Mouse (Mus musculus): ENCODE measurements at regions not wholly inside any gene's neighbourhood (a gene's known extent, or its start where the extent isn't known, plus 50 kb on each side); places are given as distances from the start of the nearest gene placed in this dataset.
A peak's percentile ranks its signal among the peaks of the same experiment; 100 is the strongest.

GRCm38 (mm10) chr10:95124476-95124875, 179.8 kb upstream of the Plxnc1 start:
- no peak overlapping the region for H3K4me3 ChIP-seq (ENCODE audit: low read depth, low read length)
- H3K4me1 ChIP-seq (ENCODE audit: control insufficient read depth, insufficient read depth, low read length), result no peaks in the 10 kb centered on the region
- ATAC-seq (replicated peaks; ENCODE audit: insufficient number of reproducible peaks, low FRiP score, low TSS enrichment, low read depth) (no peak), DNase-seq (ENCODE audit: low spot score) (no peak)
- WGBS, result 88% methylated on average over 2 of the region's 2 CpGs
- H3K27me3 ChIP-seq (ENCODE audit: control insufficient read depth, insufficient read depth, low read length), result no peaks in the 10 kb centered on the region
- no peak overlapping the region for H3K9ac ChIP-seq (replicated peaks; ENCODE audit: low read length)
- H3K9me3 ChIP-seq (replicated peaks; ENCODE audit: control insufficient read depth, low read length), result no peaks in the 10 kb centered on the region
- H3K4me2 ChIP-seq (ENCODE audit: low read depth, low read length), result no peak overlapping the region
- no peak overlapping the region for H3K27ac ChIP-seq (replicated peaks; ENCODE audit: low read depth, low read length)
- H3K36me3 ChIP-seq (replicated peaks; ENCODE audit: control insufficient read depth, insufficient read depth, low read depth, low read length), result no peaks in the 10 kb centered on the region

DNA sequence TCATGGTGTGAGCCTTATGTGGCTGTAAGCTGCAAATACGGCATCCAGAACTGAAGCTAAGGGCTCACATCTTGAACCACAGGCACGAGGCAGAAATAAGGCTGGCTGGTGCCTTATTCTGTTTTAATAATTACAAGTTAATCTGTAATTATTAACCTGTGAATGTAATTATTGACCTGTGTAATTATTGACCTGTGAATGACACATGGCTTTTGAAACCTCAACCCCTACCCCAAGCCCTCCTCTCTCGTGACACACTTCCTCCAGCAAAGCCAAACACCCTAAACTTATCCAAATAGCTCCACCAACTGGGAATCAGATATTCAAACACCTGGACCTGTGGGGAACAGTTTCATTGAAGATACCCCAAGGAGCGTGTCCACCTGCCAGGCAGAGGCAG, 175.4 kb upstream of the Plxnc1 start:
- Histone ChIP-seq H3K27ac (replicated peaks; ENCODE audit: low read depth, low read length) (no peak overlapping the region), H3K9me3 (replicated peaks; ENCODE audit: control insufficient read depth, low read length) (no peaks in the 10 kb centered on the region), H3K9ac (replicated peaks; ENCODE audit: low read length) (no peak overlapping the region), H3K4me1 (ENCODE audit: control insufficient read depth, insufficient read depth, low read length) (no peaks in the 10 kb centered on the region), H3K4me2 (ENCODE audit: low read depth, low read length) (no peak overlapping the region), H3K4me3 (ENCODE audit: low read depth, low read length) (no peak overlapping the region), H3K36me3 (replicated peaks; ENCODE audit: control insufficient read depth, insufficient read depth, low read depth, low read length) (no peaks in the 10 kb centered on the region), H3K27me3 (ENCODE audit: control insufficient read depth, insufficient read depth, low read length) (no peaks in the 10 kb centered on the region)
- DNase-seq (ENCODE audit: low spot score), result no peak
- 84% methylated on average over 4 of the region's 4 CpGs for WGBS
- ATAC-seq (replicated peaks; ENCODE audit: insufficient number of reproducible peaks, low FRiP score, low TSS enrichment, low read depth), result no peak

DNA sequence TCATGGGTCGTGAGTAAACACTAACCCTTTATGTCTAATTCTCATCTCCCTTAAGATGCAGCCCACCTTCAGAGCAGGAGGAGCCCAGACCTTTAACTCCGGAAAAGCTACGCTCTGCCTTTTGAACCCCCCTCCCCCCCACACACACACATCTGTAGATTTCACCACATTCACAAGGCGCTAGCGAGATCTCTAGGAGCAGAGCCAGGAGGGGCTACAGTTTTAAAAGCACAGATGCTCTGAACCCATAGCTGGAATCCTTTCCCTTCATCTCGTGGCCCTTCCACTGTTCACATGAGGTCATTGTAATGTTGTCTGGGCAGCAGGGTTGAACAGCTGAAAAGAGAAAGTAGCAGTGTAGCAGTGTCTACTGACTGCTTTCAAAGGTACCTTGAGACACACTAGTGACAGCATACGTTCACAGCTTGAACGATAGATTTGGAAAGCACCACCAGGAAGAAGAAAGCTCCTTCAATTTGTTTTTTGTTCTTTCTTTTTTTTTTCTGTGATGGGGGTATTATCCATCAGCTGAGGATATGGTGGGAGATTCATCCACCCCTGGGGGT, 174.2 kb upstream of the Plxnc1 start:
- no peak overlapping the region for H3K4me2 ChIP-seq (ENCODE audit: low read depth, low read length)
- H3K36me3 ChIP-seq (replicated peaks; ENCODE audit: control insufficient read depth, insufficient read depth, low read depth, low read length), result no peaks in the 10 kb centered on the region
- no peak overlapping the region for H3K9ac ChIP-seq (replicated peaks; ENCODE audit: low read length)
- no peak overlapping the region for H3K4me3 ChIP-seq (ENCODE audit: low read depth, low read length)
- H3K27me3 ChIP-seq (ENCODE audit: control insufficient read depth, insufficient read depth, low read length), result no peaks in the 10 kb centered on the region
- WGBS, result 65% methylated on average over 8 of the region's 8 CpGs
- H3K27ac ChIP-seq (replicated peaks; ENCODE audit: low read depth, low read length), result no peak overlapping the region
- ATAC-seq (replicated peaks; ENCODE audit: insufficient number of reproducible peaks, low FRiP score, low TSS enrichment, low read depth) (no peak), DNase-seq (ENCODE audit: low spot score) (no peak)
- no peaks in the 10 kb centered on the region for H3K9me3 ChIP-seq (replicated peaks; ENCODE audit: control insufficient read depth, low read length)
- H3K4me1 ChIP-seq (ENCODE audit: control insufficient read depth, insufficient read depth, low read length), result no peaks in the 10 kb centered on the region

DNA sequence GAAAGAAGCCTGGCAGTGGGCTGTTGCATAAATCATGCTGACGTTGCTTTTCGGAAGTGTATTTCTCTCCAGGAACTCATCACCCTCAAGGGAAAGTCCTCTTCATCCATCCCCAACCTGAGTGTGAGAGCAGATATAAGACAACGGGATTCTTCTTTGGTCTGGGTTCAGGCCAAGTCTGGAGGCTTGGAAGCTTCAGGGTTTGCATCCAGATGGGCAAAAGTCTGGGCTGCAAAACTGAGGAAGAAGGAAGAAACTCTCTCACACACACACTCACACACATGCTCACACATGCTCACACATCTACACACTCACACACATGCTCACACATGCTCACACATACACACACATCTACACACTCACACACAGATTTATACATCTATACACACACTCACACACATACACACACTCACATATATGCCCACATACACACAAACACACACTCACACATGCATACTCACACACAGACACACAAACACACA, 173.1 kb upstream of the Plxnc1 start:
- 87% methylated on average over 3 of the region's 3 CpGs for WGBS
- Histone ChIP-seq H3K9me3 (replicated peaks; ENCODE audit: control insufficient read depth, low read length) (no peaks in the 10 kb centered on the region), H3K27me3 (ENCODE audit: control insufficient read depth, insufficient read depth, low read length) (no peaks in the 10 kb centered on the region), H3K27ac (replicated peaks; ENCODE audit: low read depth, low read length) (no peak overlapping the region), H3K4me2 (ENCODE audit: low read depth, low read length) (no peak overlapping the region), H3K9ac (replicated peaks; ENCODE audit: low read length) (no peak overlapping the region), H3K36me3 (replicated peaks; ENCODE audit: control insufficient read depth, insufficient read depth, low read depth, low read length) (no peaks in the 10 kb centered on the region), H3K4me1 (ENCODE audit: control insufficient read depth, insufficient read depth, low read length) (no peaks in the 10 kb centered on the region), H3K4me3 (ENCODE audit: low read depth, low read length) (no peak overlapping the region)
- DNase-seq (ENCODE audit: low spot score) (no peak), ATAC-seq (replicated peaks; ENCODE audit: insufficient number of reproducible peaks, low FRiP score, low TSS enrichment, low read depth) (no peak)

DNA sequence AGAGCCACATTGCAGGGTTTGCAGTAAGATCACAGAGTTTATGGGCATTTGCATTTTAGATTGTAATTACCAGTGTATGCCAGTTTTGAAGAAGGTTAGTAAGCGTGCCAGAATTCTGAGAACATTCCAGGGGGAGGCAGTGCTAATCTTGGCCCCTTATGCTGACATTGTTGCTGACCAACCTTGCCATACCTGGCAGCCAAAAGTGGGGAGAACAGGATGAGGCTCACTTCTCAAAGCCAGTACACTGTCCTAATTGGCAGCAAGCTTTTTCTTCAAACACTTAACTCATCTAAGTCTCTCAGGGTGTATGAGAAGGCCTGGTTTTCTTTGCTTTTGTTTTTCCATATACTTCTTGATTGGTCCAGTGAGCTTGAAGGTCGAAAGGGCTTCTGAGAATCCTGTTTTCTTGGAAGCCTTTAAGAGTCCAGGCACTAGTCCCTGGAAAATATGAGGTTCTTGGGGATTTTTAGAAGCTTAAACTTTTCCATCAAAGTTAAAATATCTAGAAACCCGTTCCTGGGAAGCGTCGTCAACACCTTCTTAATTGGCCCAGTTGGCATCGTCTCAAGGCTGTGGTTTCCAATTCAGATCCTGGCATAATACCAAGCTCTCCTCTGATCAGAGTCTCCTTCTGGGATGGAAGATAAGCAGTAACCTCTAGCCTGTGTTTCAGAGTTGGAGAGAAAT, 172.6 kb upstream of the Plxnc1 start:
- DNase-seq (ENCODE audit: low spot score) (no peak), ATAC-seq (replicated peaks; ENCODE audit: insufficient number of reproducible peaks, low FRiP score, low TSS enrichment, low read depth) (no peak)
- H3K36me3 ChIP-seq (replicated peaks; ENCODE audit: control insufficient read depth, insufficient read depth, low read depth, low read length), result no peaks in the 10 kb centered on the region
- 87% methylated on average over 6 of the region's 6 CpGs for WGBS
- H3K27ac ChIP-seq (replicated peaks; ENCODE audit: low read depth, low read length), result no peak overlapping the region
- H3K9ac ChIP-seq (replicated peaks; ENCODE audit: low read length), result no peak overlapping the region
- H3K9me3 ChIP-seq (replicated peaks; ENCODE audit: control insufficient read depth, low read length), result no peaks in the 10 kb centered on the region
- H3K4me1 ChIP-seq (ENCODE audit: control insufficient read depth, insufficient read depth, low read length), result no peaks in the 10 kb centered on the region
- H3K27me3 ChIP-seq (ENCODE audit: control insufficient read depth, insufficient read depth, low read length), result no peaks in the 10 kb centered on the region
- H3K4me3 ChIP-seq (ENCODE audit: low read depth, low read length), result no peak overlapping the region
- no peak overlapping the region for H3K4me2 ChIP-seq (ENCODE audit: low read depth, low read length)

DNA sequence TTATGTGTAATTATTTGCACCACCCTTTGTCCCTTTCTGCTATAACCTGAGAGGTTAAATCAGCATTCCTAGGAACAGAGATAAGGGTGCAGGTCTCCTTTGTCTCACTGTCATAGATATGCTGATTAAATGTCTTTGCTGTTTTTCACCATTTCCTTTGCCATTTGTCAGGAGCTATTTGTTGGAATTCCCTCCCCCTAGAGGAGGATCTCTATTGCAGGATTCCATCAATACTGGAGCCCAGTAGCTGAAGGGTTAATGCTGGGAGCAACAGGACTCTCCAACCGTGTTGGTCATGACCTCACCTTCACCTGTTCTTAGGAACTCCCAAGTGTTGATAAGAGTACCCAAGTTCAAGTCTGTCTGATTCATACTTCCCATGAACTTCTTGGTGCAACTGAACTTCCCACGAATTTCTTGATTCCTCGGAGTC, 172.0 kb upstream of the Plxnc1 start:
- no peaks in the 10 kb centered on the region for H3K36me3 ChIP-seq (replicated peaks; ENCODE audit: control insufficient read depth, insufficient read depth, low read depth, low read length)
- H3K27ac ChIP-seq (replicated peaks; ENCODE audit: low read depth, low read length), result no peak overlapping the region
- 67% methylated on average over 3 of the region's 3 CpGs for WGBS

GRCm38 (mm10) chr10:95112837-95113388, 168.3 kb upstream of the Plxnc1 start:
- Histone ChIP-seq H3K27me3 (ENCODE audit: control insufficient read depth, insufficient read depth, low read length) (no peaks in the 10 kb centered on the region), H3K4me2 (ENCODE audit: low read depth, low read length) (no peak overlapping the region), H3K4me3 (ENCODE audit: low read depth, low read length) (no peak overlapping the region), H3K27ac (replicated peaks; ENCODE audit: low read depth, low read length) (no peak overlapping the region), H3K9ac (replicated peaks; ENCODE audit: low read length) (no peak overlapping the region), H3K9me3 (replicated peaks; ENCODE audit: control insufficient read depth, low read length) (no peaks in the 10 kb centered on the region), H3K4me1 (ENCODE audit: control insufficient read depth, insufficient read depth, low read length) (no peaks in the 10 kb centered on the region), H3K36me3 (replicated peaks; ENCODE audit: control insufficient read depth, insufficient read depth, low read depth, low read length) (no peaks in the 10 kb centered on the region)
- ATAC-seq (replicated peaks; ENCODE audit: insufficient number of reproducible peaks, low FRiP score, low TSS enrichment, low read depth), result no peak
- no peak for DNase-seq (ENCODE audit: low spot score)
- WGBS, result 57% methylated on average over 9 of the region's 9 CpGs

More for the DNA sequence above, 172.0 kb upstream of the Plxnc1 start:
- Histone ChIP-seq H3K9ac (replicated peaks; ENCODE audit: low read length) (no peak overlapping the region), H3K4me1 (ENCODE audit: control insufficient read depth, insufficient read depth, low read length) (no peaks in the 10 kb centered on the region), H3K4me3 (ENCODE audit: low read depth, low read length) (no peak overlapping the region), H3K4me2 (ENCODE audit: low read depth, low read length) (no peak overlapping the region), H3K27me3 (ENCODE audit: control insufficient read depth, insufficient read depth, low read length) (no peaks in the 10 kb centered on the region), H3K9me3 (replicated peaks; ENCODE audit: control insufficient read depth, low read length) (no peaks in the 10 kb centered on the region)
- no peak for DNase-seq (ENCODE audit: low spot score)
- no peak for ATAC-seq (replicated peaks; ENCODE audit: insufficient number of reproducible peaks, low FRiP score, low TSS enrichment, low read depth)

- H3K27me3 ChIP-seq (ENCODE audit: control insufficient read depth, insufficient read depth, low read length), result no peaks in the 10 kb centered on the region
- 66% methylated on average over 14 of the region's 14 CpGs for WGBS
- peak; percentile 52; the same call in 1 of the 2 replicates for ATAC-seq (replicated peaks; ENCODE audit: insufficient number of reproducible peaks, low FRiP score, low TSS enrichment, low read depth)
- no peaks in the 10 kb centered on the region for H3K4me1 ChIP-seq (ENCODE audit: control insufficient read depth, insufficient read depth, low read length)
- no peaks in the 10 kb centered on the region for H3K36me3 ChIP-seq (replicated peaks; ENCODE audit: control insufficient read depth, insufficient read depth, low read depth, low read length)
- no peak for DNase-seq (ENCODE audit: low spot score)
- H3K9ac ChIP-seq (replicated peaks; ENCODE audit: low read length), result no peak overlapping the region
- no peaks in the 10 kb centered on the region for H3K9me3 ChIP-seq (replicated peaks; ENCODE audit: control insufficient read depth, low read length)
- no peak overlapping the region for H3K27ac ChIP-seq (replicated peaks; ENCODE audit: low read depth, low read length)
- H3K4me2 ChIP-seq (ENCODE audit: low read depth, low read length), result no peak overlapping the region
- H3K4me3 ChIP-seq (ENCODE audit: low read depth, low read length), result no peak overlapping the region
Measured at GRCm38 (mm10) chr10:95112231-95112774, 167.7 kb upstream of the Plxnc1 start.
